Mouse (Mus musculus): ENCODE results near the gene Ppp2ca.

DNA sequence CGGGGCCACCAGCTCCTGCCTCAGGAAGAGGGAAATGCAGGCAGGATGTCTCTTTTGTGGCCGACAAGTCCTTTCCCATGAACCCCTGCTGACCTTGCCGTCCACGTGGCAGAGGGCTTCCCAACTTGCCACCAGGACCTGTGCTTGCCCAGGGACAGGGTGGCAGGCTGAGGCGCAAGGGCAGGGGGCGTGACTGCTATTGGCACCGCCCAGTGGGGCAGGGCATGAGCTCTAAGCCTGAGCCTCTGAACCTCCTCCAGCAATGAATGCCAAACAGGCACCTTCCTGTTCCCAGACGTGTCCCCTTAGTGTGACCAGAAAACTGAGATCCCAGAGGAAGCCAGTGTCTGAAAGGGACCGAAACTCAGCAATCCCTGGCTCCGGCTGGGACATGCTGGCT is 65.4 kb downstream of the Ppp2ca start:
- TF ChIP-seq POLR2A (IDR thresholded peaks at IDR 0.05; ENCODE audit: low read depth, low read length): no peak
- TF ChIP-seq CTCF (IDR thresholded peaks at IDR 0.05; ENCODE audit: extremely low read depth, insufficient read depth, insufficient read length, insufficient replicate concordance): no peak
